Mouse (Mus musculus) neural tube, embryonic 12.5 days (tissue): ENCODE data around the gene Tbc1d30. TPM values are rescaled to one million over a fixed set of nuclear protein-coding genes. Genes with fewer than 3 reads are reported as not detected.
A peak's percentile ranks its signal among the peaks of the same experiment; 100 is the strongest.

Source experiments
- ATAC-seq: fragments of 200-750 bp; cut with Nextera tagmentation; 2 replicates; pipeline ENCODE4 v1.8.0; 2017; ENCODE audit warnings: low read depth, mild to moderate bottlenecking, moderate TSS enrichment, moderate library complexity; ENCODE audit not compliant: low FRiP score
- H3K27ac ChIP-seq: fragments of 300-500 bp; sonication (generic); 2 replicates; pipeline ENCODE4 v1.5.1; 2016
- H3K27me3 ChIP-seq: fragments of 300-500 bp; sonication (generic); replicated peaks from 2 replicates; pipeline ENCODE4 v1.6.1; 2016; ENCODE audit warnings: mild to moderate bottlenecking
- H3K36me3 ChIP-seq: fragments of 300-500 bp; sonication (generic); 2 replicates; pipeline ENCODE4 v1.6.1; 2016; ENCODE audit warnings: mild to moderate bottlenecking
- H3K4me1 ChIP-seq: fragments of 300-500 bp; sonication (generic); 2 replicates; pipeline ENCODE4 v1.6.1; 2016
- H3K4me2 ChIP-seq: fragments of 300-500 bp; sonication (generic); replicated peaks from 2 replicates; pipeline ENCODE4 v1.6.1; 2016; ENCODE audit warnings: mild to moderate bottlenecking
- H3K4me3 ChIP-seq: fragments of 300-500 bp; sonication (generic); 2 replicates; pipeline ENCODE4 v1.5.1; 2016
- H3K9ac ChIP-seq: fragments of 300-500 bp; sonication (generic); 2 replicates; pipeline ENCODE4 v1.6.1; 2016; ENCODE audit warnings: mild to moderate bottlenecking
- H3K9me3 ChIP-seq: fragments of 300-500 bp; sonication (generic); 2 replicates; pipeline ENCODE4 v1.6.1; 2016; ENCODE audit warnings: mild to moderate bottlenecking
- WGBS: fragments of 180-500 bp; shearing (Covaris S2); methylation state at CpG from one replicate; pipeline ENCODE4 v1.1.7; 2016; 5-methylcytosine and 5-hydroxymethylcytosine counted together
- polyA plus RNA-seq: library from polyadenylated mRNA; unstranded; fragments of >200 nt; fragmentation: Nextera tagmentation; extraction: Ambion mirVana; gene quantifications from 2 replicates; pipeline ENCODE4 v1.2.1, GENCODE M21; 2016

Tbc1d30 gene
- polyA plus RNA-seq, 1 experiment from 2014 or later: 9.0 TPM

DNA sequence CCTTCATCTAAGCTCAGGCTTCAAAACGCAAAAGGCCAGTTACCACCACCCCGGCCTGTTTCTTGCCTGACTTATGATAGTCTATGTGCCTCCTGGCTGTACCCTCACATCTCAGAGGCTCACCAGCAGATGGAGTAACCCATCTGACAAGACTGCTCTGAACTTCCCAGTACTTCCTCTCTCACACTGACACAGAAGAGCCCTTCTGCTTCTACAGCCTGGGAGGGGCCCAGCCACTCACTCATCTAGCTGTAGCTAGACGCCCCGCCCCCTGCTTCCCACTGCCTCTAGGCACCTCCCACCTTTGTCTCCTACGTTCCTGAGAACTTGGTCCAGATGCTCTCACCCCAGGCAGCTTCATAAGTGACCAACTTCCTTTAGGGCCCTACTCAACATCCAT, 45.6 kb downstream of the Tbc1d30 start:
- peaks cover 10% of the 10 kb centered on the region; the same call in 1 of the 2 replicates for H3K36me3 ChIP-seq
- WGBS: 24% methylated on average over 5 of the region's 5 CpGs
- no peak overlapping the region for H3K4me3 ChIP-seq
- H3K27me3 ChIP-seq: peaks cover 10% of the 10 kb centered on the region; the same call in 1 of the 2 replicates
- ATAC-seq: peak; percentile 31; the same call in 1 of the 2 replicates
- no peak overlapping the region for H3K9ac ChIP-seq
- no peak overlapping the region for H3K27ac ChIP-seq
- H3K4me1 ChIP-seq: peaks cover 21% of the 10 kb centered on the region
- no peaks in the 10 kb centered on the region for H3K9me3 ChIP-seq
- H3K4me2 ChIP-seq: no peak overlapping the region

DNA sequence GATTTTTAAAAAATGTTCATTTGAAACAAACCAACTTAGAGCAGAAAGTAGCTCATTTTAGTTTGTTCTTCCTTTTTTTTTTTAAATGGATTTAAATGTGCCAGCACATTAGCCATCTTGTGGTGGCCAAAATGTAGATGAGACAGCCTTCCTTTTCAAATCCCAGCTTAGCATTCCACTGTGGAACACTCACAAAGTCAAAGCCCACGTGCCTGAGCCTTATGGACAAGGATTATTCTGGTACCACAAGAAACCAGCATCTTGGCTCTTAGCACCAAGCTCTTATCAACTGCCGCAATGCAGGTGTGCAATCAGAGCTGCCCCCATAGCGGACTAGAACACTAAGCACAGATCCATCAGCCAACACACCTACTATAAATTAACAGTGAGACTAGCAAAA, 47.5 kb downstream of the Tbc1d30 start:
- Histone ChIP-seq H3K27me3 (0 out of 2 replicates have a peak, but pooled peaks cover 3% of the 10 kb centered on the region), H3K4me3 (no peak overlapping the region), H3K27ac (no peak overlapping the region), H3K4me2 (no peak overlapping the region), H3K4me1 (peaks cover 8% of the 10 kb centered on the region), H3K9ac (no peak overlapping the region), H3K36me3 (peaks cover 10% of the 10 kb centered on the region; the same call in 1 of the 2 replicates), H3K9me3 (no peaks in the 10 kb centered on the region)
- WGBS: 84% methylated on average over 3 of the region's 3 CpGs
- ATAC-seq: no peak

DNA sequence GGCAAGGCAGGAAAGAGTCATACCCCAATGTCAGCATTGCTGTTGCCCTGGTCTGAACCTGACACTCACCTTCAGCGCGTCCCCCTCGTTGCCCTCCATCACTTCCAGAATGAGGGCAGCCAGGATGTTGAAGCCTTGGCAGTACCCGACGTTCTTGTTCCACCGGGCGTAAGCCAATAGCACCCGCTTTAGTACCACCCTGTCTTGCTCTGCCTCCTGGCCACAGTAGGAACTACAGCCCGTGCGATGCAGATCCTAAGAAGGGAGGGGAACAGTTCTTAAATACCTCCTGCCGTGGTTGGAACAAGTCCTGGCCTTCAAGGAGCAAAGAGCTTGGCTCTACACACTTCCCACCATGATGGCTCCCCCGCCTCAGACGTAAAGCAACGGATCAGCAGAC, 49.2 kb downstream of the Tbc1d30 start:
- Histone ChIP-seq H3K4me1 (peaks cover 8% of the 10 kb centered on the region), H3K36me3 (peaks cover 10% of the 10 kb centered on the region; the same call in 1 of the 2 replicates)
- WGBS: 81% methylated on average over 14 of the region's 14 CpGs

DNA sequence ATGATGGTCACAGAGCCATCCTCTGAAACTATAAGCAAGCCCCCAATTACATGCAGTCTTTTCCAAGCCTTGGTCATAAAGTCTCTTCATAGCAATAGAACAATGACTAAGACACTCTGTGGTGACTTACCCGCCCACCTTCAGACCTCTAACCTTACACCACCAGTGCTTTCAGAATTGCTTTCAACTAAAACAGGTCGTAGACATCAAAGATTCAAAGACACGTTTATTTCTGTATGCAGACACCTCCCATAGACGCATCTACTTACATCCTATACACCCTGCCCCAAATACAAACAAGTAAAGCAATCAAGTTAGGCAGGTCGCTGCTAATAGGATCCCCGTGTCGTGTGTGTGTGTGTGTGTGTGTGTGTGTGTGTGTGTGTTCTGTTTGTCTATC, 50.4 kb downstream of the Tbc1d30 start:
- no peak overlapping the region for H3K9ac ChIP-seq
- no peak overlapping the region for H3K4me2 ChIP-seq
- H3K4me1 ChIP-seq: peaks cover under 1% of the 10 kb centered on the region; the same call in 1 of the 2 replicates
- H3K36me3 ChIP-seq: peaks cover 17% of the 10 kb centered on the region; the same call in 1 of the 2 replicates
- H3K4me3 ChIP-seq: no peak overlapping the region
- H3K27me3 ChIP-seq: no peaks in the 10 kb centered on the region
- 82% methylated on average over 7 of the region's 7 CpGs for WGBS
- ATAC-seq: no peak
- no peak overlapping the region for H3K27ac ChIP-seq
- H3K9me3 ChIP-seq: no peaks in the 10 kb centered on the region

More for the DNA sequence above, 49.2 kb downstream of the Tbc1d30 start:
- no peak overlapping the region for H3K27ac ChIP-seq
- H3K27me3 ChIP-seq: no peaks in the 10 kb centered on the region
- no peak overlapping the region for H3K9ac ChIP-seq
- no peak overlapping the region for H3K4me2 ChIP-seq
- H3K4me3 ChIP-seq: no peak overlapping the region
- no peak for ATAC-seq
- H3K9me3 ChIP-seq: no peaks in the 10 kb centered on the region

DNA sequence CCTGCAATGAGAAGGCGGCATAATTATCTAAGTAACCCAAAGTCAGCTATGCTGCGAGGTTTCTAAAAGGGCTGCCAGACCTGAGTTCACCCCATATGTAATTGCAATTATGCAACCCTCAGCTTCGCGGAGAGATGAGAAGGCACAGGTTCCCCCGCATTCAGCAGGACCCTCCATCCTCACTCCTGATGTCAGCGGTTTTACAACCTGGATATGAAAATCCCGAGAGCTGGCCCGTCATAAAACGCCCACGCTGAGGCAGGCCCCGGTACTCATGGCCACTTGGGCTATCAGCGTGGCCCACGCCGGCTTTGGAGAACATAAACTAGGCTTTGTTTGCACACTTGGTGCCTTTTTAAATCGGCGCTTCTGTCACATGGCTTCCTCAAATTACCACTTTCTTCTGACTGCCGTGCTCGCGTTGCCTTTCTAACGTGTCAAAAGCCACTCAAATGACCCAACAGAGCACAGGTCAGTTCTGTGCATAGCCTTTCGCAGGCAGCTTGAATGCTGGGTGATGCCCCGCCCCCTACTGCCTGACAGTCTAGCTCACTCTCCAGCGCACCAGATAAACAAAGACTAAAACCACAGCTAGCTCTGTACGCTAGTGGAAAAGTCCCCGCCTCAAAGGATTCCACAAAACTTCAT, 53.9 kb downstream of the Tbc1d30 start:
- Histone ChIP-seq H3K4me3 (0 out of 2 replicates have a peak overlapping the region, but pooled peaks have one; percentile 10), H3K36me3 (peaks cover 25% of the 10 kb centered on the region), H3K27ac (no peak overlapping the region), H3K27me3 (no peaks in the 10 kb centered on the region), H3K9ac (no peak overlapping the region), H3K4me2 (peak overlapping the region; percentile 49), H3K4me1 (no peaks in the 10 kb centered on the region; the same call in 1 of the 2 replicates), H3K9me3 (no peaks in the 10 kb centered on the region)
- peak; percentile 68; the same call in 1 of the 2 replicates for ATAC-seq
- WGBS: 25% methylated on average over 25 of the region's 25 CpGs

DNA sequence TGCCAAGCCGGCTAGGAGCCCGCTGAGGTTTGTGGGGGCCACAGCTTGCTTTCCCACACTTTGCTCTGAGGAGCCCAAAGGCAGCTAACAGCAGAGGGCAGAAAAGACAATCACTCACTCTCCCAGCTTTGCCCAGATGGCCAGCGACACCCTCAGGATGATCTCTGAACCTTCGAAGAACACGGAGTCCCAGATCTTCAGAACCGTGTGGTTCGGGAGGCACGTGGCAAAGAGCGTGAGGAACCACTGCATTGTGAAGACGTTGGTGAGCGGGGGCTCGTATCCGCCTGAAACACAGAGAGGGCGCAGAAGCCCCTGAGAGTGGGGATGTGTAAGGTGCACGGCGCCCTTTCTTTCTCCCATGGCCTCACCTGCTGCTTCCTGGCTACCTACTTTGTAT, 56.6 kb downstream of the Tbc1d30 start:
- H3K27ac ChIP-seq: no peak overlapping the region
- H3K27me3 ChIP-seq: no peaks in the 10 kb centered on the region
- H3K36me3 ChIP-seq: peaks cover 18% of the 10 kb centered on the region
- H3K4me1 ChIP-seq: peaks cover 13% of the 10 kb centered on the region; the same call in 1 of the 2 replicates
- ATAC-seq: no peak
- H3K4me3 ChIP-seq: no peak overlapping the region
- H3K9me3 ChIP-seq: no peaks in the 10 kb centered on the region
- WGBS: 79% methylated on average over 16 of the region's 16 CpGs
- no peak overlapping the region for H3K4me2 ChIP-seq
- H3K9ac ChIP-seq: no peak overlapping the region

DNA sequence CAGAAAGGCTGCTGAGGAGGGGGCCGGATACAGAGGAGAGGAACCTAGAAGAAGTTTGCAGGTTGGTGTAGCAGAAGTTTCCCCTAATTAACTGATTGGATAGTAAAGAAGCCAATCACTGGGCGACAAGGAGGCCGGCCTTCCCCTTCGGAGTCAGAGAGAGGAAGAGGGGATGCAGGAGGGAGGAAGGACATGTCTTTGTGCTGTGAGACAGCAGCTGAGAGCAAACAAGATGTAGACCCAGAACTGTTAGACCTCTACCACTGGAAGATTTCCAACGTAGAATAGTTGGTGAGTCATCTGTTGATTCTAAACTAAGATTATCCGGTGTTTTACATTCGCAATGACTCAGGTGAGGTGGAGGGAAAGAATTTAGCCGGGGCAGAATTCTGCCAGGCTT, 57.2 kb downstream of the Tbc1d30 start:
- no peak for ATAC-seq
- H3K36me3 ChIP-seq: peaks cover 18% of the 10 kb centered on the region
- no peak overlapping the region for H3K9ac ChIP-seq
- no peak overlapping the region for H3K27ac ChIP-seq
- H3K4me2 ChIP-seq: no peak overlapping the region
- H3K4me1 ChIP-seq: peaks cover 13% of the 10 kb centered on the region; the same call in 1 of the 2 replicates
- no peak overlapping the region for H3K4me3 ChIP-seq
- no peaks in the 10 kb centered on the region for H3K27me3 ChIP-seq
- no peaks in the 10 kb centered on the region for H3K9me3 ChIP-seq
- 75% methylated on average over 8 of the region's 8 CpGs for WGBS

DNA sequence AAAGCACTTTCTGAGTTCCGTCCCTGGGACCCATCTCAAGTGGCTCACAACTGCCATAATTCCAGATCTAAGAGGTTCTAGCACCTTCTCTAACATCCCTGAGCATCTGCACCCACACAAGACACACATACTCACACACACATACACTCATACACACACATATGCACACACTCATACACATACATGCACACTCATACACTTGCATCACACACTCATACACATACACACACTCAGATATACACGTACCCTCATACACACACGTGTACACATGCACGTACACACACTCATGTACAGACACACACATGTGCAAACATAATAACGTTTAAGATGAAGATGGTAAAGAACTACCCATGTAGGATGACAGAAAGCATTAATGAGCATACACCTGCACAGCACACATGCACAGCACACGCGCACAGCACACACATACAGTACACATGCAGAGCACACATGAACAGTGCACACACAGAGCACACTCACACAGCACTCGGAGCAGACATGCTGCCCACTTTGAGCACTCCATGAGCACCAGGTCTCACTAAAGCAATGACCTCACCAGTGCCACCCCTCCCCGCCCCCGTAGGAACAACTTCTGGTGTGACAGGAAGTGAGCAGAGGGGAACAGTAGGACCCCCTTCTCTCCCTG, 59.7 kb downstream of the Tbc1d30 start:
- H3K4me3 ChIP-seq: no peak overlapping the region
- 0 out of 2 replicates have a peak, but pooled peaks cover 13% of the 10 kb centered on the region for H3K4me1 ChIP-seq
- peak overlapping the region; percentile 31; the same call in 1 of the 2 replicates for H3K4me2 ChIP-seq
- ATAC-seq: peak; percentile 46; the same call in 1 of the 2 replicates
- H3K9ac ChIP-seq: no peak overlapping the region
- H3K9me3 ChIP-seq: no peaks in the 10 kb centered on the region
- H3K36me3 ChIP-seq: peaks cover 18% of the 10 kb centered on the region
- H3K27me3 ChIP-seq: no peaks in the 10 kb centered on the region
- no peak overlapping the region for H3K27ac ChIP-seq
- 91% methylated on average over 10 of the region's 10 CpGs for WGBS

DNA sequence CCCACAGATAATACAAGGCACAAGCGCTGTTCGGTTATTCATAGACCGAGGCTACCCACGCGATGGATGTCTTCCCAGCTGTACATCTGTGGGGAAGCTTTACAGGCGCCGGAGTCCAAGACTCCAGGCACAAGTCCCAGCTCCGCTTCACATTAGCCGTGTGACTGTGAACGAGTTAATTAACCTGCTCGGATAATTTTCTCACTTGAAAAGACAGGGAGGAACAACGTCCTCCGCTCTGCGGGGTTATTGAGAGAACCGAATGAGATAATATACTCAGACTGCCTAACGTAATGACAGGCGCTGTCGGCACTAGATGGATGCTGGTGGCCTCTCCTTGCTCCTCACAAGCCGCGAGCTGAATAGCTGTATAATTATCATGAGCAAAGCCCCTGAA, 60.4 kb downstream of the Tbc1d30 start:
- 0 out of 2 replicates have a peak overlapping the region, but pooled peaks have one; percentile 53 for H3K27ac ChIP-seq
- 39% methylated on average over 20 of the region's 20 CpGs for WGBS

DNA sequence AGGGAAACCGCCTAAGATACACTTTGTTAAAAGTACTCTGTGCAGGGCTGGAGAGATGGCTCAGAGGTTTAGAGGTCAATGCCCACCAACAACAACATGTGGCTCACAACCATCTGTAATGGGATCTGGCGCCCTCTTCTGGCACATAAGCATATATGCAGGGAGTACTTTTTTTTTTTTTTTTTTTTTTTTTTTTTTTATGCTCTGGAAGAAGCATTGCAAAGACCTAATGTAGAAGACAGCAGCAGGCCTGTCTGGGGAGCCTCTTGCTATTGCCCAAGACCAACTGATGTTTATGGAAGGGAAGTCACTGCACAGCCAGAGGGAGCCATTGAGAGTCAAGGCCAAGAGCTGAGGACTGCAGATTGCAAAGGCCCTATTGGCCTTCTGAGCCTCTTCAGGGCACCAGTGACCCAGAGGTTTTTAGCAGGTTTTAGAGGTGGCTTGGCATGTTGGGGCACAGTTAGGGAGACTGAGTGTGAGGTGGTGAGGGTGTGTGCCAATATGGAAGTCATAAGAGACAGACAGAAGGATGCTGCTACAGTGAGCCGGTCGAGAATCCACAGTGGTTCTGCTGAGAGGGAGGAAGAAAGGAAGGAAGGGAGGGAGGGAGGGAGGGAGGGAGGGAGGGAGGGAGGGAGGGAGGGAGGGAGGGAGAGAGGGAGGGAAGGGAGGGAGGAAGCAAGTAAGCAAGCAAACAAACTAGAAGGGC, 61.0 kb downstream of the Tbc1d30 start:
- H3K9ac ChIP-seq: no peak overlapping the region
- WGBS: 64% methylated on average over 4 of the region's 4 CpGs
- 0 out of 2 replicates have a peak overlapping the region, but pooled peaks have one; percentile 53 for H3K27ac ChIP-seq
- H3K4me1 ChIP-seq: 0 out of 2 replicates have a peak, but pooled peaks cover 13% of the 10 kb centered on the region
- peak overlapping the region; percentile 31; the same call in 1 of the 2 replicates for H3K4me2 ChIP-seq
- H3K36me3 ChIP-seq: peaks cover 13% of the 10 kb centered on the region
- no peaks in the 10 kb centered on the region for H3K9me3 ChIP-seq
- H3K27me3 ChIP-seq: no peaks in the 10 kb centered on the region
- peak; percentile 33; the same call in 1 of the 2 replicates for ATAC-seq
- no peak overlapping the region for H3K4me3 ChIP-seq

More for the DNA sequence above, 60.4 kb downstream of the Tbc1d30 start:
- H3K9me3 ChIP-seq: no peaks in the 10 kb centered on the region
- peak overlapping the region; percentile 31 for H3K4me2 ChIP-seq
- H3K4me1 ChIP-seq: 0 out of 2 replicates have a peak, but pooled peaks cover 13% of the 10 kb centered on the region
- peaks cover 11% of the 10 kb centered on the region for H3K36me3 ChIP-seq
- H3K9ac ChIP-seq: no peak overlapping the region
- ATAC-seq: peak; percentile 80; the same call in 1 of the 2 replicates
- no peaks in the 10 kb centered on the region for H3K27me3 ChIP-seq
- H3K4me3 ChIP-seq: no peak overlapping the region

DNA sequence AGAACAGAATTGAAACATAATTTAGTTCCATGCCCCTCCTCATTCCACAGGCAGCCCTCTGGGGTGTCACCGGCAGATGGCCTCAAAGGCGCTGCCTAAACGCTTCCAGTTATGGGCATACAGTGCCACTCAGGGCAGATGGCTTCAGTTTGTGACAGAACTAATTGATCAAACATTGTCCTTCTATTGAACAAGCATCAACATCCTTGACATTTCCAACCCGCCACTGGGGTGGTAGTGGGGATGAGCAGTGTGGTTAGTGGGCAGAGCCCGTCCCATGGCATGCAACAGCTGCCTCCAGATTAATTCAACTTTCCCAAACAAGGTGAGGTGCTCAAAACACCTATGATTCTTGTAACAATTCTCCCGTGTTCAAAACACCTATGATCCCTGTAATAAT, 68.2 kb downstream of the Tbc1d30 start:
- Histone ChIP-seq H3K4me1 (no peaks in the 10 kb centered on the region), H3K4me3 (no peak overlapping the region), H3K36me3 (peaks cover 4% of the 10 kb centered on the region; the same call in 1 of the 2 replicates), H3K27me3 (no peaks in the 10 kb centered on the region), H3K4me2 (no peak overlapping the region), H3K27ac (no peak overlapping the region), H3K9ac (no peak overlapping the region), H3K9me3 (no peaks in the 10 kb centered on the region)
- ATAC-seq: no peak
- 83% methylated on average over 6 of the region's 6 CpGs for WGBS

DNA sequence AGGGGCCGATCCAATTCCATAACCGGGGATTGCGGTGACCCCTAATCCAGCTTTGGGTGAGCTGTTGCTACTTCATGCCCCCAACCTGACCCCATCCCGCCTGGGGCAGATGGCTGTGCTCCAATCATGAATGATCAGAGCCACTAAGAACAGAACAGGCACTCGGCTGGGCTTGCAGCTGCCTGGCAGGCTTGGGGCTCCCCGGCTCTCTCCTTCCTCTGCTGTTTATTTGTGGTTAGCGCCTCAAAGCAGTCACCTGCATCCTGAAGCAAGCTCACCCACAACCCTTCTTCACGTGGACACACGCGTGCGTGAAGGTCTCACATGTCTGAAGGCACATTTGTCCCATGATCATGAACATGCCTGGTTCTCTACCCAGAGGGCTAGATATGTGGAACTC, 68.6 kb downstream of the Tbc1d30 start:
- no peak for ATAC-seq
- Histone ChIP-seq H3K27ac (no peak overlapping the region), H3K4me2 (no peak overlapping the region), H3K4me3 (no peak overlapping the region), H3K4me1 (no peaks in the 10 kb centered on the region), H3K27me3 (no peaks in the 10 kb centered on the region), H3K9ac (no peak overlapping the region), H3K36me3 (peaks cover 4% of the 10 kb centered on the region; the same call in 1 of the 2 replicates), H3K9me3 (no peaks in the 10 kb centered on the region)
- 77% methylated on average over 11 of the region's 11 CpGs for WGBS
